Mouse (Mus musculus): ENCODE results near the gene Plcb3. TPM values are rescaled to one million over a fixed set of nuclear protein-coding genes. Genes with fewer than 3 reads are reported as not detected.

The Plcb3 gene
- polyA plus RNA-seq, 1 experiment from 2014 or later: 138 TPM

- Histone ChIP-seq H3K27me3 (replicated peaks; ENCODE audit: control insufficient read depth, insufficient read depth, low read length) (peaks cover 62% of the 10 kb centered on the region), H3K9ac (ENCODE audit: low read length) (no peak overlapping the region), H3K4me3 (ENCODE audit: low read depth, low read length) (peak overlapping the region; percentile 14), H3K27ac (ENCODE audit: low read depth) (no peak overlapping the region), H3K4me1 (replicated peaks; ENCODE audit: control insufficient read depth, insufficient read depth, low read length) (peaks cover 18% of the 10 kb centered on the region), H3K4me2 (ENCODE audit: low read length) (peak overlapping the region; percentile 40), H3K36me3 (ENCODE audit: control insufficient read depth, insufficient read depth, low read length) (no peaks in the 10 kb centered on the region), H3K9me3 (ENCODE audit: control insufficient read depth, low read length) (no peaks in the 10 kb centered on the region)
- 5% methylated on average over 39 of the region's 39 CpGs for WGBS
- ATAC-seq (replicated peaks; ENCODE audit: low FRiP score, low TSS enrichment, low read depth) (no peak), DNase-seq (ENCODE audit: low spot score) (peak; percentile 90)
These were observed 51.6 kb downstream of the Plcb3 start for GRCm38 (mm10) chr19:6924461-6925306.

- Histone ChIP-seq H3K36me3 (ENCODE audit: control insufficient read depth, insufficient read depth, low read length) (peaks cover 5% of the 10 kb centered on the region; the same call in 1 of the 2 replicates), H3K4me2 (ENCODE audit: low read length) (no peak overlapping the region), H3K9ac (ENCODE audit: low read length) (no peak overlapping the region), H3K4me1 (replicated peaks; ENCODE audit: control insufficient read depth, insufficient read depth, low read length) (peaks cover 20% of the 10 kb centered on the region), H3K9me3 (ENCODE audit: control insufficient read depth, low read length) (no peaks in the 10 kb centered on the region), H3K27me3 (replicated peaks; ENCODE audit: control insufficient read depth, insufficient read depth, low read length) (peaks cover 52% of the 10 kb centered on the region), H3K4me3 (ENCODE audit: low read depth, low read length) (no peak overlapping the region), H3K27ac (ENCODE audit: low read depth) (no peak overlapping the region)
- 58% methylated on average over 6 of the region's 6 CpGs for WGBS
- no peak for ATAC-seq (replicated peaks; ENCODE audit: low FRiP score, low TSS enrichment, low read depth)
- DNase-seq (ENCODE audit: low spot score): no peak
These were observed 53.2 kb downstream of the Plcb3 start for GRCm38 (mm10) chr19:6922901-6923735.

GRCm38 (mm10) chr19:6921647-6922567, 54.4 kb downstream of the Plcb3 start, which contains the start of gene Esrra:
Gene Esrra, minus strand, starts transcription at chr19:6921813.
- peak within 1 kb of the TSS; percentile 55 for H3K27ac ChIP-seq (ENCODE audit: low read depth)
- peak within 1 kb of the TSS; percentile 61 for H3K9ac ChIP-seq (ENCODE audit: low read length)
- DNase-seq (ENCODE audit: low spot score): peak; percentile 100
- peak within 1 kb of the TSS; percentile 54 for H3K4me3 ChIP-seq (ENCODE audit: low read depth, low read length)
- ATAC-seq (replicated peaks; ENCODE audit: low FRiP score, low TSS enrichment, low read depth): peak; percentile 92
- WGBS: under 1% methylated on average over 61 of the region's 66 CpGs
- H3K9me3 ChIP-seq (ENCODE audit: control insufficient read depth, low read length): no peaks in the 10 kb centered on the region
- peaks cover 40% of the 10 kb centered on the region for H3K27me3 ChIP-seq (replicated peaks; ENCODE audit: control insufficient read depth, insufficient read depth, low read length)
- peak within 1 kb of the TSS; percentile 87 for H3K4me2 ChIP-seq (ENCODE audit: low read length)
- H3K36me3 ChIP-seq (ENCODE audit: control insufficient read depth, insufficient read depth, low read length): peaks cover 5% of the 10 kb centered on the region; the same call in 1 of the 2 replicates
- H3K4me1 ChIP-seq (replicated peaks; ENCODE audit: control insufficient read depth, insufficient read depth, low read length): peaks cover 20% of the 10 kb centered on the region

GRCm38 (mm10) chr19:6920741-6921636, 55.3 kb downstream of the Plcb3 start:
- DNase-seq (ENCODE audit: low spot score): peak; percentile 80
- Histone ChIP-seq H3K4me1 (replicated peaks; ENCODE audit: control insufficient read depth, insufficient read depth, low read length) (peaks cover 20% of the 10 kb centered on the region), H3K36me3 (ENCODE audit: control insufficient read depth, insufficient read depth, low read length) (peaks cover 5% of the 10 kb centered on the region), H3K27ac (ENCODE audit: low read depth) (peak overlapping the region; percentile 55), H3K4me2 (ENCODE audit: low read length) (peak overlapping the region; percentile 87), H3K27me3 (replicated peaks; ENCODE audit: control insufficient read depth, insufficient read depth, low read length) (peaks cover 31% of the 10 kb centered on the region), H3K9me3 (ENCODE audit: control insufficient read depth, low read length) (no peaks in the 10 kb centered on the region), H3K9ac (ENCODE audit: low read length) (peak overlapping the region; percentile 61), H3K4me3 (ENCODE audit: low read depth, low read length) (peak overlapping the region; percentile 54)
- ATAC-seq (replicated peaks; ENCODE audit: low FRiP score, low TSS enrichment, low read depth): peak; percentile 1
- WGBS: under 1% methylated on average over 41 of the region's 48 CpGs

GRCm38 (mm10) chr19:6919876-6920740, 56.2 kb downstream of the Plcb3 start:
- Histone ChIP-seq H3K27me3 (replicated peaks; ENCODE audit: control insufficient read depth, insufficient read depth, low read length) (peaks cover 22% of the 10 kb centered on the region), H3K36me3 (ENCODE audit: control insufficient read depth, insufficient read depth, low read length) (peaks cover 5% of the 10 kb centered on the region), H3K4me3 (ENCODE audit: low read depth, low read length) (peak overlapping the region; percentile 54), H3K9ac (ENCODE audit: low read length) (peak overlapping the region; percentile 61), H3K9me3 (ENCODE audit: control insufficient read depth, low read length) (no peaks in the 10 kb centered on the region), H3K4me1 (replicated peaks; ENCODE audit: control insufficient read depth, insufficient read depth, low read length) (peaks cover 14% of the 10 kb centered on the region), H3K27ac (ENCODE audit: low read depth) (peak overlapping the region; percentile 55), H3K4me2 (ENCODE audit: low read length) (peak overlapping the region; percentile 87)
- WGBS: 26% methylated on average over 8 of the region's 8 CpGs
- DNase-seq (ENCODE audit: low spot score) (no peak), ATAC-seq (replicated peaks; ENCODE audit: low FRiP score, low TSS enrichment, low read depth) (peak; percentile 6; the same call in 1 of the 2 replicates)

- H3K27me3 ChIP-seq (replicated peaks; ENCODE audit: control insufficient read depth, insufficient read depth, low read length): peaks cover 15% of the 10 kb centered on the region
- no peak overlapping the region for H3K4me3 ChIP-seq (ENCODE audit: low read depth, low read length)
- H3K9me3 ChIP-seq (ENCODE audit: control insufficient read depth, low read length): no peaks in the 10 kb centered on the region
- DNase-seq (ENCODE audit: low spot score): no peak
- ATAC-seq (replicated peaks; ENCODE audit: low FRiP score, low TSS enrichment, low read depth): no peak
- H3K4me2 ChIP-seq (ENCODE audit: low read length): peak overlapping the region; percentile 87; the same call in 1 of the 2 replicates
- peaks cover 13% of the 10 kb centered on the region for H3K4me1 ChIP-seq (replicated peaks; ENCODE audit: control insufficient read depth, insufficient read depth, low read length)
- H3K36me3 ChIP-seq (ENCODE audit: control insufficient read depth, insufficient read depth, low read length): peaks cover 5% of the 10 kb centered on the region
- H3K9ac ChIP-seq (ENCODE audit: low read length): no peak overlapping the region
- peak overlapping the region; percentile 22; the same call in 1 of the 2 replicates for H3K27ac ChIP-seq (ENCODE audit: low read depth)
These were observed 56.8 kb downstream of the Plcb3 start for GRCm38 (mm10) chr19:6919431-6919830.

GRCm38 (mm10) chr19:6918321-6918720, 57.9 kb downstream of the Plcb3 start:
- DNase-seq (ENCODE audit: low spot score) (no peak), ATAC-seq (replicated peaks; ENCODE audit: low FRiP score, low TSS enrichment, low read depth) (no peak)
- Histone ChIP-seq H3K4me2 (ENCODE audit: low read length) (no peak overlapping the region), H3K27me3 (replicated peaks; ENCODE audit: control insufficient read depth, insufficient read depth, low read length) (peaks cover 5% of the 10 kb centered on the region), H3K36me3 (ENCODE audit: control insufficient read depth, insufficient read depth, low read length) (peaks cover 10% of the 10 kb centered on the region), H3K4me3 (ENCODE audit: low read depth, low read length) (no peak overlapping the region), H3K9me3 (ENCODE audit: control insufficient read depth, low read length) (no peaks in the 10 kb centered on the region), H3K27ac (ENCODE audit: low read depth) (no peak overlapping the region), H3K4me1 (replicated peaks; ENCODE audit: control insufficient read depth, insufficient read depth, low read length) (peaks cover 13% of the 10 kb centered on the region), H3K9ac (ENCODE audit: low read length) (no peak overlapping the region)
- 82% methylated on average over 4 of the region's 4 CpGs for WGBS
